Mouse (Mus musculus) hindbrain, embryonic 16.5 days (tissue): ENCODE measurements around the gene Rcan2. TPM values are rescaled to one million over a fixed set of nuclear protein-coding genes. Genes with fewer than 3 reads are reported as not detected.
A peak's percentile ranks its signal among the peaks of the same experiment; 100 is the strongest.

Experiments
- ATAC-seq: fragments of 200-750 bp; cut with Nextera tagmentation; 2 replicates; pipeline ENCODE4 v1.8.0; 2017; ENCODE audit warnings: moderate TSS enrichment, moderate library complexity
- H3K27ac ChIP-seq: fragments of 300-500 bp; sonication (generic); 2 replicates; pipeline ENCODE4 v1.5.1; 2014; ENCODE audit warnings: low read depth, mild to moderate bottlenecking, control low read depth, low read length, moderate library complexity
- H3K27me3 ChIP-seq: fragments of 300-500 bp; sonication (generic); replicated peaks from 2 replicates; pipeline ENCODE4 v1.6.1; 2014; ENCODE audit warnings: low read length; ENCODE audit not compliant: control insufficient read depth, insufficient read depth
- H3K36me3 ChIP-seq: fragments of 300-500 bp; sonication (generic); 2 replicates; pipeline ENCODE4 v1.6.1; 2014; ENCODE audit warnings: mild to moderate bottlenecking, low read length, moderate library complexity, mixed read lengths; ENCODE audit not compliant: control insufficient read depth, insufficient read depth
- H3K4me1 ChIP-seq: fragments of 300-500 bp; sonication (generic); 2 replicates; pipeline ENCODE4 v1.6.1; 2014; ENCODE audit warnings: low read depth, low read length; ENCODE audit not compliant: control insufficient read depth, insufficient read depth
- H3K4me2 ChIP-seq: fragments of 300-500 bp; sonication (generic); 2 replicates; pipeline ENCODE4 v1.6.1; 2014; ENCODE audit warnings: mild to moderate bottlenecking, low read length, control low read depth, moderate library complexity
- H3K4me3 ChIP-seq: fragments of 300-500 bp; sonication (generic); 2 replicates; pipeline ENCODE4 v1.5.1; 2014; ENCODE audit warnings: mild to moderate bottlenecking, low read length, control low read depth, moderate library complexity
- H3K9ac ChIP-seq: fragments of 300-500 bp; sonication (generic); 2 replicates; pipeline ENCODE4 v1.6.1; 2014; ENCODE audit warnings: low read depth, mild to moderate bottlenecking, control low read depth, low read length, moderate library complexity
- H3K9me3 ChIP-seq: fragments of 300-500 bp; sonication (generic); 2 replicates; pipeline ENCODE4 v1.6.1; 2014; ENCODE audit warnings: mild to moderate bottlenecking, low read length, moderate library complexity; ENCODE audit not compliant: control insufficient read depth
- WGBS: fragments of 180-500 bp; shearing (Covaris S2); extraction: QIAGEN DNeasy Blood & Tissue Kit; methylation state at CpG from one replicate; pipeline ENCODE4 v1.1.7; 2014; 5-methylcytosine and 5-hydroxymethylcytosine counted together
- polyA plus RNA-seq: library from polyadenylated mRNA; unstranded; fragments of >200 nt; fragmentation: Nextera tagmentation; extraction: Ambion mirVana; gene quantifications from 2 replicates; pipeline ENCODE4 v1.2.1, GENCODE M21; 2015

Gene Rcan2
- polyA plus RNA-seq, 1 experiment from 2014 or later = 136 TPM

DNA sequence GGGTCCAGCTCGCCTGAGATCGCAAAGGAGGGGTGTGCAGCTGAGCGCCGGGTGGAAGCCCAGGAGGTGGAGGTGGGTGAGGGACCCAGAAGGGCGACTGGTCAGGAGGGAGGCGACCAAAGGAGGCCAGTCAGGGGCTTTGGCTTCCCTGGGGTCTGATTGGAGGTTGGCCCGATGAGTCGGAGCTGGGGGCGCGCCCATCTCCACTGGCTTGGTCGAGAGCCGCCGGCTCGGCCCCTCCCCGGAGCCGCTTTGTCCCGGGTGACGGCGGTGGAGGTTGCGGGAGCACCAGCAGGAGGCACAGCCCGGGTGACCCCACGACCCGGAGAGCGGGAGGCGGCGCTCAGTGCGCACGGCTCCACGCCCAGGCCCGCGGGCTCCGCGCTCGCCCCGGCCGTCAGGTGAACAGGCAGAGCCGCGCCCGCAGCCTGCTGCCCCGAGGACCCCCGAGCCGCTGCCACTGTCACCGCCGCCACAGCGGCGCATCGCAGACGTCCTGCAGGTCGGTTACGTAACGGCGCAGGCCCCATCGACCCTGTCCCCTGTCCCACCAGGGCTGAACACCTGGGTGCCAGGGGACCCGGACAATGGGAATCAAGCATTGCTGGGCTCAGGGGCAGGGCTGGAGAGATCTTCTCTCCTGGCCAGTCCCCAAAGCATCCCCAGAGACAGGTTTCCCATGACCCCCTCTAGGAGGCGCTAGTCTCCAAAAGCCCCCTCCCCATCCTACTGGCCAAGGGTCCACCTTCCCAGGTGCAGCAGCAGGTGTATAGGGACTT is 633 bp downstream of the Rcan2 start:
- Histone ChIP-seq H3K27me3 (no peaks in the 10 kb centered on the region), H3K36me3 (no peaks in the 10 kb centered on the region), H3K4me2 (peak overlapping the region; percentile 92), H3K9me3 (no peaks in the 10 kb centered on the region), H3K9ac (peak overlapping the region; percentile 71), H3K4me3 (peak overlapping the region; percentile 67), H3K4me1 (no peaks in the 10 kb centered on the region; the same call in none of the 2 replicates), H3K27ac (peak overlapping the region; percentile 69)
- under 1% methylated on average over 55 of the region's 55 CpGs for WGBS
- peak; percentile 90 for ATAC-seq

DNA sequence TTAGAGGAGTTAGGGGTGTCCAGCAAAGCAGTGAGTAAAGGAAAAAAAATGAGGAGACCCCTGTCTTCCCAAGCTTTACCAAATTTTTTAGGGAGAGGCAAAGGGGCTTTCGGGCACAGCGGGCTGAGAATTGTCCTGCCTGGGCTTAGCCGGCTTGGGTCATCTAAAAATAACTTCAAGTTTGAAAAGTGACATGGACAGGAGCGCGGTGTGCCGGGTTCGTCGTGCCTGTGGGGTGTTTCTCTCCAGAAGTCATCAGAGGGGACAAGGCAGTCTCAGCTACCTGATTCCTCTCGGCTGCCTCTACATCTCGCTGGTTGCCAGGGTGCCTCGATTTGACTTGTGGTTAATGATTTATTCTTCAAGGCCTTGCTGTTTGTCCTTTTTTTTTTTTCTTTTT is 1.3 kb downstream of the Rcan2 start:
- H3K27me3 ChIP-seq = no peaks in the 10 kb centered on the region
- WGBS = 53% methylated on average over 11 of the region's 11 CpGs
- no peaks in the 10 kb centered on the region for H3K9me3 ChIP-seq
- no peak for ATAC-seq
- peak overlapping the region; percentile 67 for H3K4me3 ChIP-seq
- no peak overlapping the region for H3K27ac ChIP-seq
- peak overlapping the region; percentile 71; the same call in 1 of the 2 replicates for H3K9ac ChIP-seq
- H3K4me2 ChIP-seq = peak overlapping the region; percentile 92
- no peaks in the 10 kb centered on the region; the same call in none of the 2 replicates for H3K4me1 ChIP-seq
- H3K36me3 ChIP-seq = no peaks in the 10 kb centered on the region

DNA sequence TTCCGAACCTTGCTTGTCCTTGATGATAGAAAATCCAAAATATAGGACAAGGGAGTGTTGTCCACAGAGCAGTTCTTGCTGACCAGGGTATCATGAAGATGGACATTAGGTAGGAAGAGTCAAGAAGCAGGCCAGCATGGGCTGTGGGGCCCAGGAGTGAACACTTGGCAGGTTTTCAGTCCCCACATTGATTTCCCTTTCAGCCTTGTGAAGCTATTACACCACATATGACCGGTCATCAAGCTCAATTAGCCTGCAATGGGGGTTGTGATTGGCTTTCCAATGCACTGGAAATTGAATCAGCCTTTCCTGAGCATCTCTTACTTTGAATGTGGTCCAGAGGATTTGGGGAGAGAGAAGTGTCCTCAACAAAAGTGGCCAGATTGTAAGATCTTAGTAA is 2.0 kb downstream of the Rcan2 start:
- Histone ChIP-seq H3K9me3 (no peaks in the 10 kb centered on the region), H3K4me3 (no peak overlapping the region), H3K36me3 (no peaks in the 10 kb centered on the region), H3K4me1 (no peaks in the 10 kb centered on the region; the same call in none of the 2 replicates), H3K27me3 (no peaks in the 10 kb centered on the region), H3K4me2 (peak overlapping the region; percentile 9), H3K9ac (no peak overlapping the region), H3K27ac (no peak overlapping the region)
- no peak for ATAC-seq
- 89% methylated on average over 2 of the region's 2 CpGs for WGBS

DNA sequence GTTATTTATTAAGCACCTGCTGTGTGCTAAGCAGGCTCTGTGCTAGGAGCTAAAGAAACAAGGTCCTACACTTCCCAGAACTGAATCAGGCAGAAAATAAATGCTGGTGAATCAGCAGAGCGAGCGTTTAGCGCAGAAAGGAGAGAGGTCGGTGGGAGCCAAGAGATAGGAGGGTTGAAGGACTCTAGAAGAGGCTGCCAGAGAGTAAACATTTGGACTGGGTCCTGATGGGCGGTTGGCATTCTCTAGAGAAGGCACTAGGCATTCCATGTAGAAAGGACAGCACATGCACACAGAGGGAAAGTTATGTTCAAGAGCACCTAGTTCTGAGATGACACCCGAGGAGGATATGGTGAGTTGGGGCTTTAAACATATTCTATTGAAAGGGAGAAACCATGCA is 2.6 kb downstream of the Rcan2 start:
- Histone ChIP-seq H3K4me2 (no peak overlapping the region; the same call in 1 of the 2 replicates), H3K4me1 (no peaks in the 10 kb centered on the region; the same call in none of the 2 replicates)
- 87% methylated on average over 6 of the region's 6 CpGs for WGBS

DNA sequence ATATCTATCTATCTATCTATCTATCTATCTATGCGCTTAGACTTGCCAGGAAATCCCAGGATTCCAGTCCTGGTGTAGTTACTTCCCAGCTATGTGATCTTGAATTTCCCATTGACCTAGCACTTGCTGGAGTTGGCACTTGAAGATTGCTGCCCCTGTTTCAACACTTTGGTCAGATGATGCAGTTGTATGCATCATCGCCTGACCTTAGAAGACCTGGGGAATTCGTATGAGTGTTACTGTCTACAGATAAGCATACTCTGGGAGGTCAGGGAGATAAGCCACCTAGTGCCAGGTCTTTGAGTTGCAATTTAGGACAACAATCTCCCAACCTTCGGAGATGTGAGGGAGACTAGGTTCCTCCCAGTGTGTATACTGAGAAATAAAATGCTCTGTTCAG is 5.7 kb downstream of the Rcan2 start:
- Histone ChIP-seq H3K36me3 (no peaks in the 10 kb centered on the region), H3K4me2 (no peak overlapping the region), H3K9ac (no peak overlapping the region), H3K27me3 (no peaks in the 10 kb centered on the region), H3K4me1 (no peaks in the 10 kb centered on the region; the same call in none of the 2 replicates), H3K27ac (no peak overlapping the region), H3K4me3 (no peak overlapping the region), H3K9me3 (no peaks in the 10 kb centered on the region)
- 85% methylated on average over 4 of the region's 4 CpGs for WGBS
- no peak for ATAC-seq

More for the DNA sequence above, 2.6 kb downstream of the Rcan2 start:
- no peak for ATAC-seq
- H3K4me3 ChIP-seq = no peak overlapping the region
- H3K9me3 ChIP-seq = no peaks in the 10 kb centered on the region
- H3K27me3 ChIP-seq = no peaks in the 10 kb centered on the region
- H3K27ac ChIP-seq = no peak overlapping the region
- H3K9ac ChIP-seq = no peak overlapping the region
- no peaks in the 10 kb centered on the region for H3K36me3 ChIP-seq

DNA sequence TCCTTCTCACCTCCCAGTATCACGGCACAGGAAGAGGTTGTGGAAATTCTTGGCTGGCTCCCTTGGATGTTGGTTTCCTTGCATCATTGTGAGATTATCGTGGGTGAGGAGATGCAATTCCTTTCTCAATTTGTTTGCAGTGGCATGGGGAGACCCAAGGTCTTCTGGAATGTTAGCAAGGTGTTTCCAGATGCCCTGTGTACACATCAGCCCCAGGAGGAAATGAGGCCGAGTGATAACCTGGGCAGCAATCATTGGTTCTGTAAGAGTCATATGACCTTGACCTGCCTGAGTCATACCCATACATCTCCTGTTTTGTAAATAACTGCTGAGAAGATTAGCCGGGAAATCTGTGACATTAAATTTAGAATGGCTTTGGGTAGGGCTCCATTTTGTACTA is 10.3 kb downstream of the Rcan2 start:
- no peak overlapping the region for H3K4me3 ChIP-seq
- no peaks in the 10 kb centered on the region for H3K9me3 ChIP-seq
- 79% methylated on average over 4 of the region's 4 CpGs for WGBS
- no peak overlapping the region for H3K27ac ChIP-seq
- no peak for ATAC-seq
- H3K4me1 ChIP-seq = no peaks in the 10 kb centered on the region
- H3K36me3 ChIP-seq = no peaks in the 10 kb centered on the region
- H3K4me2 ChIP-seq = no peak overlapping the region
- no peak overlapping the region for H3K9ac ChIP-seq
- no peaks in the 10 kb centered on the region for H3K27me3 ChIP-seq

DNA sequence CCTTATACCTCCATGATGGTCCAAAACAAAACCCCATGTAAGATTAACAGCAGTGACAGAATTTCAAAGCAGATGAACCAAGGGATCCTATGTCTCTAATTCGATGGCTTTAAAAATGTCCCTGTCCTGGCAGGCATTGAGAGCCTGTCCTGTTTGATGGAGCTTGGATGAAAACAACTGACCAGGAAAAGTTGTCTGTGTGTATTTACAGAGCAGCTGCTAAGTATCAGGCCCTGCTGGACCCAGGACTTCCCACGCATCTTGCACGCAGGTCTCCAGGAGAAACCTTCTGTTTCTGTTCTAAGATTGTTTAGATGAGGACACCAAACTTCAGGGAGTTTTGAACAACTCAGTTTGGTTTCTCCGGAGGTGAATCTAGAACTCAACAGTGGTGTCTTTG is 14.2 kb downstream of the Rcan2 start:
- Histone ChIP-seq H3K4me2 (no peak overlapping the region), H3K4me3 (no peak overlapping the region), H3K9ac (no peak overlapping the region), H3K9me3 (no peaks in the 10 kb centered on the region), H3K27me3 (no peaks in the 10 kb centered on the region), H3K4me1 (no peaks in the 10 kb centered on the region), H3K36me3 (no peaks in the 10 kb centered on the region), H3K27ac (no peak overlapping the region)
- ATAC-seq = no peak
- WGBS = 92% methylated on average over 4 of the region's 4 CpGs

DNA sequence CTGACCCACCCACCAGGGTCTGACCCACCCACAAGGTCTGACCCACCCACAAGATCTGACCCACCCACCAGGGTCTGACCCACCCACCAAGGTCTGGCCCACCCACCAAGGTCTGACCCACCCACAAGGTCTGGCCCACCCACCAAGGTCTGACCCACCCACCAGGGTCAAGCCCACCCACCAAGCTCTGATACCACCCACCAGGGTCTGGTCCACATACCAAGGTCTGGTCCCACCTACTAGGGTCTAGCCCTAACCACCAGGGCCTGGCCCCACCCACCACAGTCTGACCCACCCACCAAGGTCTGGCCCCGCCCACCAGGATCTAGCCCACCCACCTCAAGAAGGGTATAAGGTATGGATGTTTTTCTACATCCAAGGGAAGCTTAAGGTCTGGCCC is 15.3 kb downstream of the Rcan2 start:
- Histone ChIP-seq H3K4me3 (no peak overlapping the region), H3K36me3 (no peaks in the 10 kb centered on the region), H3K9ac (no peak overlapping the region), H3K4me1 (no peaks in the 10 kb centered on the region), H3K27ac (no peak overlapping the region), H3K9me3 (no peaks in the 10 kb centered on the region), H3K4me2 (no peak overlapping the region), H3K27me3 (no peaks in the 10 kb centered on the region)
- 80% methylated on average over 1 of the region's 1 CpGs for whole genome bisulfite sequencing
- no peak for ATAC-seq

DNA sequence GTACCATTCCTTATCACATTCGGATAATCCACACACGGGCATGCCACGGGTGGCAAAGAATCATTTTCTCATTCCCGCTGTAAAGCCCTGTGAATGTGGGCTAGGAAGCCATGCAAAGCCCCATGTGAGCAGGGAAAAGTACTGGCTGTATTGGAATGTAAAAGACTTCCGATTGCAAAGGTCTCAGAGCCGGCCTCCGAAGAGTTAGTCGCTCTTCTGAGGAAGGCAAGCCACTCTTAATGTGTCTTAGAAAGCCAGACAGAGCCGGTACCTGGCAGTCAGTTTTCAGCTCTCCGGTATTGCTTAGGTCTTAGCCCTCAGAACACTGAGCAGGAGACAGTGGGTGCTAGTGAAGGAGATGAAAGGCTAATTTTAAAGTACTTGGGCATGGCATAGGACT is 16.0 kb downstream of the Rcan2 start:
- no peak overlapping the region for H3K27ac ChIP-seq
- ATAC-seq = no peak
- 86% methylated on average over 10 of the region's 10 CpGs for WGBS
- no peak overlapping the region for H3K9ac ChIP-seq
- H3K4me2 ChIP-seq = no peak overlapping the region
- H3K4me3 ChIP-seq = no peak overlapping the region
- H3K36me3 ChIP-seq = no peaks in the 10 kb centered on the region
- H3K27me3 ChIP-seq = no peaks in the 10 kb centered on the region
- no peaks in the 10 kb centered on the region for H3K9me3 ChIP-seq
- peaks cover 4% of the 10 kb centered on the region; the same call in 1 of the 2 replicates for H3K4me1 ChIP-seq
